8 mouse cellular contexts compared by ENCODE assay signal in the genomic region with DNA sequence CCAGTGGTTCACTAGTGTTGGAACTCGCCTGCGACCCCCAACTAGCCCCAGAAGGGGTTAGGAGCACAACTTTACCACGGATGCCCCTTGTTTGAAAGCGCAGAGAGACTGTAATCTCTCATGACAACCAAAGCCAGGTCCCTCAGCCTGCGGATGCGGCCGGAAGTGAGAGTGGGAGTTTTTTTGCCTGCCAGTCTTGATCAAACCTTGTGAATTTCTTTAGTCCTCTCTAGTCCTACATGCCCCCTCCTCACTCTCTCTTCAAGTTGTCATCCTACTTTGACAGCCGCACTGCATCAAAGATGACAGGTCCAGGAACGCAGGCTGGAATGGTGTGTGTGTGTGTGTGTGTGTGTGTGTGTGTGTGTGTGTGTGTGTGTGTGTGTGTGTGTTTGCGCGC. TPM values are rescaled to one million over a fixed set of nuclear protein-coding genes. Genes with fewer than 3 reads are reported as not detected.
A peak's percentile ranks its signal among the peaks of the same experiment; 100 is the strongest.
DNase-seq lines count a peak whose midpoint lies in the region; ATAC-seq lines count a peak whose summit lies in the region.

No protein-coding gene starts in this region.

- H3K27me3 ChIP-seq in limb, embryonic 12.5 days: no peaks in the 10 kb centered on the region
- H3K27me3 ChIP-seq in midbrain, embryonic 16.5 days (ENCODE audit: control insufficient read depth, insufficient read depth, low read depth, low read length): 0 out of 2 replicates have a peak, but pooled peaks cover 2% of the 10 kb centered on the region

- peaks cover 2% of the 10 kb centered on the region; the same call in 1 of the 2 replicates for H3K36me3 ChIP-seq in limb, embryonic 12.5 days
- no peaks in the 10 kb centered on the region for H3K36me3 ChIP-seq in midbrain, embryonic 16.5 days (ENCODE audit: control insufficient read depth, insufficient read depth, low read length)

- ATAC-seq in erythroid progenitor cell, adult 5-6 weeks (replicated peaks; ENCODE audit: low FRiP score, poor library complexity, severe bottlenecking): peak; percentile 36
- peak; percentile 46; the same call in 1 of the 2 replicates for ATAC-seq in limb, embryonic 12.5 days (ENCODE audit: insufficient number of reproducible peaks, insufficient read depth, low FRiP score, low TSS enrichment, low read depth)
- peak; percentile 69 for ATAC-seq in midbrain, embryonic 16.5 days

- 7% methylated on average over 11 of the region's 11 CpGs for WGBS in limb, embryonic 12.5 days
- under 1% methylated on average over 11 of the region's 11 CpGs for WGBS in midbrain, embryonic 16.5 days

- peak overlapping the region; percentile 72 for H3K4me2 ChIP-seq in limb, embryonic 12.5 days
- H3K4me2 ChIP-seq in midbrain, embryonic 16.5 days (ENCODE audit: low read length): peak overlapping the region; percentile 60

- peak overlapping the region; percentile 78 for H3K9ac ChIP-seq in limb, embryonic 12.5 days (replicated peaks)
- H3K9ac ChIP-seq in midbrain, embryonic 16.5 days (ENCODE audit: low read depth, low read length): peak overlapping the region; percentile 81

- H3K4me1 ChIP-seq in limb, embryonic 12.5 days (replicated peaks): no peaks in the 10 kb centered on the region
- H3K4me1 ChIP-seq in midbrain, embryonic 16.5 days (ENCODE audit: control insufficient read depth, insufficient read depth, low read length): peaks cover 5% of the 10 kb centered on the region

- H3K9me3 ChIP-seq in limb, embryonic 12.5 days: no peaks in the 10 kb centered on the region
- H3K9me3 ChIP-seq in midbrain, embryonic 16.5 days (replicated peaks; ENCODE audit: control insufficient read depth, low read length, poor library complexity, severe bottlenecking): no peaks in the 10 kb centered on the region

- peak overlapping the region; percentile 91 for H3K4me3 ChIP-seq in limb, embryonic 12.5 days (replicated peaks)
- H3K4me3 ChIP-seq in midbrain, embryonic 16.5 days (ENCODE audit: low read depth, low read length): peak overlapping the region; percentile 71

- peak; percentile 40 to 51 for DNase-seq in kidney, postnatal 25 days
- no peak for DNase-seq in kidney, adult 18-20 months
- peak; percentile 76 for DNase-seq in Muller cell, postnatal 12 days (ENCODE audit: inconsistent ontology term)
- no peak for DNase-seq in layer of hippocampus, adult 11-12 months (ENCODE audit: low spot score)
- DNase-seq in frontal cortex, postnatal 25 days (ENCODE audit: low spot score in 2 of 2): no peak

- H3K27ac ChIP-seq in limb, embryonic 12.5 days: peak overlapping the region; percentile 72
- peak overlapping the region; percentile 71 for H3K27ac ChIP-seq in midbrain, embryonic 16.5 days (ENCODE audit: low read length)

RNA-seq across cellular contexts. Expression of a gene that starts 0.5 kb away (rescaled TPM):
- total RNA-seq in erythroid progenitor cell, adult 5-6 weeks (2015; ENCODE audit: low replicate concordance): 28.1 and 32.4 TPM in 2 replicates
- 25.7 and 41.7 TPM in 2 replicates for total RNA-seq in erythroid progenitor cell, adult 5-6 weeks (2017; ENCODE audit: low replicate concordance)
- polyA plus RNA-seq in limb, embryonic 12.5 days (2016; fragmentation: Nextera tagmentation; extraction: Ambion mirVana): 33.9 and 35.5 TPM in 2 replicates
- 27.9 and 28.3 TPM in 2 replicates for polyA plus RNA-seq in midbrain, embryonic 16.5 days (2015; fragmentation: Nextera tagmentation; extraction: Ambion mirVana)

Comparison
In these comparisons a context has a peak if more than half of its experiments do, and no peak if none do; other contexts are left out.
1. DNase-seq: peak in kidney, postnatal 25 days (2 of 2) and Muller cell, postnatal 12 days (single experiment); none in kidney, adult 18-20 months (single experiment), layer of hippocampus, adult 11-12 months (single experiment) and frontal cortex, postnatal 25 days (0 of 2).
2. Peak in every context shown above with its lines, with median percentiles within 50 percentile points of each other: ATAC-seq.